Mouse (Mus musculus) liver, embryonic 11.5 days (tissue): ENCODE results near the gene Lcn6. TPM values are rescaled to one million over a fixed set of nuclear protein-coding genes. Genes with fewer than 3 reads are reported as not detected.
"Not testable (repeated sequence)": the region's sequence is repeated elsewhere in the genome, so short reads cannot be mapped to it uniquely, and the experiment has no call there.

Source experiments
- ATAC-seq: fragments of 200-750 bp; cut with Nextera tagmentation; replicated peaks from 2 replicates; pipeline ENCODE4 v1.8.0; 2017; ENCODE audit warnings: moderate number of reproducible peaks, mild to moderate bottlenecking, moderate TSS enrichment, moderate library complexity; ENCODE audit not compliant: low FRiP score
- DNase-seq: peaks from one replicate; pipeline ENCODE4 v3.0.0-alpha.2; 2017; ENCODE audit warnings: low spot score
- H3K27ac ChIP-seq: fragments of 300-500 bp; sonication (generic); 2 replicates; pipeline ENCODE4 v1.5.1; 2014; ENCODE audit warnings: mild to moderate bottlenecking, low read depth, low read length, control low read depth
- H3K27me3 ChIP-seq: fragments of 300-500 bp; sonication (generic); replicated peaks from 2 replicates; pipeline ENCODE4 v1.6.1; 2014; ENCODE audit warnings: low read length, mixed read lengths; ENCODE audit not compliant: control insufficient read depth, insufficient read depth
- H3K36me3 ChIP-seq: fragments of 300-500 bp; sonication (generic); 2 replicates; pipeline ENCODE4 v1.6.1; 2014; ENCODE audit warnings: mild to moderate bottlenecking, low read length, moderate library complexity, mixed read lengths; ENCODE audit not compliant: control insufficient read depth, insufficient read depth
- H3K4me1 ChIP-seq: fragments of 300-500 bp; sonication (generic); replicated peaks from 2 replicates; pipeline ENCODE4 v1.6.1; 2014; ENCODE audit warnings: low read length, mixed read lengths; ENCODE audit not compliant: control insufficient read depth, insufficient read depth
- H3K4me2 ChIP-seq: fragments of 300-500 bp; sonication (generic); 2 replicates; pipeline ENCODE4 v1.6.1; 2014; ENCODE audit warnings: mild to moderate bottlenecking, control low read depth, moderate library complexity
- H3K4me3 ChIP-seq: fragments of 300-500 bp; sonication (generic); 2 replicates; pipeline ENCODE4 v1.5.1; 2014; ENCODE audit warnings: low read depth, low read length, control low read depth
- H3K9ac ChIP-seq: fragments of 300-500 bp; sonication (generic); 2 replicates; pipeline ENCODE4 v1.6.1; 2014; ENCODE audit warnings: low read depth, low read length, control low read depth
- H3K9me3 ChIP-seq: fragments of 300-500 bp; sonication (generic); 2 replicates; pipeline ENCODE4 v1.6.1; 2016; ENCODE audit warnings: low read length, inconsistent platforms, mixed read lengths; ENCODE audit not compliant: control insufficient read depth
- WGBS: fragments of 180-500 bp; shearing (Covaris S2); extraction: QIAGEN DNeasy Blood & Tissue Kit; methylation state at CpG from one replicate; pipeline ENCODE4 v1.1.7; 2014; 5-methylcytosine and 5-hydroxymethylcytosine counted together
- polyA plus RNA-seq: library from polyadenylated mRNA; unstranded; fragments of >200 nt; fragmentation: Nextera tagmentation; extraction: Ambion mirVana; gene quantifications from 2 replicates; pipeline ENCODE4 v1.2.1, GENCODE M21; 2014

Lcn6 gene
- polyA plus RNA-seq, 1 experiment from 2014 or later, result not detected

GRCm38 (mm10) chr2:25686941-25687340 lies 10.4 kb downstream of the Lcn6 start:
- ATAC-seq, result no peak
- no peak overlapping the region for H3K4me3 ChIP-seq
- H3K36me3 ChIP-seq, result no peaks in the 10 kb centered on the region

GRCm38 (mm10) chr2:25694605-25695004 lies 18.0 kb downstream of the Lcn6 start:
- ATAC-seq, result no peak
- Histone ChIP-seq H3K4me2 (no peak overlapping the region), H3K4me3 (no peak overlapping the region), H3K36me3 (no peaks in the 10 kb centered on the region), H3K4me1 (no peaks in the 10 kb centered on the region), H3K27ac (no peak overlapping the region), H3K27me3 (no peaks in the 10 kb centered on the region), H3K9me3 (no peaks in the 10 kb centered on the region), H3K9ac (no peak overlapping the region)
- DNase-seq, result no peak

More at GRCm38 (mm10) chr2:25686941-25687340, 10.4 kb downstream of the Lcn6 start:
- no peaks in the 10 kb centered on the region for H3K4me1 ChIP-seq
- no peak overlapping the region for H3K4me2 ChIP-seq
- DNase-seq, result no peak
- no peaks in the 10 kb centered on the region; the same call in 1 of the 2 replicates for H3K27me3 ChIP-seq
- H3K9me3 ChIP-seq, result no peaks in the 10 kb centered on the region
- WGBS, result 66% methylated on average over 4 of the region's 4 CpGs
- H3K9ac ChIP-seq, result no peak overlapping the region
- H3K27ac ChIP-seq, result no peak overlapping the region

GRCm38 (mm10) chr2:25696951-25697350 lies 20.4 kb downstream of the Lcn6 start:
- Histone ChIP-seq H3K4me1 (no peaks in the 10 kb centered on the region), H3K36me3 (no peaks in the 10 kb centered on the region), H3K9ac (no peak overlapping the region), H3K4me2 (no peak overlapping the region), H3K27ac (no peak overlapping the region), H3K4me3 (no peak overlapping the region), H3K9me3 (no peaks in the 10 kb centered on the region), H3K27me3 (no peaks in the 10 kb centered on the region)
- DNase-seq (no peak), ATAC-seq (no peak)
- WGBS, result 60% methylated on average over 4 of the region's 4 CpGs

GRCm38 (mm10) chr2:25698696-25699095 lies 22.1 kb downstream of the Lcn6 start:
- H3K4me2 ChIP-seq, result no peak overlapping the region
- no peak for DNase-seq
- 75% methylated on average over 2 of the region's 2 CpGs for WGBS
- no peaks in the 10 kb centered on the region for H3K4me1 ChIP-seq
- no peak overlapping the region for H3K9ac ChIP-seq
- H3K4me3 ChIP-seq, result no peak overlapping the region
- no peak overlapping the region for H3K27ac ChIP-seq
- H3K9me3 ChIP-seq, result no peaks in the 10 kb centered on the region
- no peaks in the 10 kb centered on the region for H3K27me3 ChIP-seq
- ATAC-seq, result no peak
- H3K36me3 ChIP-seq, result no peaks in the 10 kb centered on the region

GRCm38 (mm10) chr2:25699743-25700142 lies 23.2 kb downstream of the Lcn6 start, which contains the start of gene Obp2a:
Obp2a (plus strand) TSS chr2:25700043.
- not testable (repeated sequence) for H3K27ac ChIP-seq, H3K9me3 ChIP-seq, H3K27me3 ChIP-seq, H3K4me3 ChIP-seq, H3K36me3 ChIP-seq, DNase-seq, H3K4me1 ChIP-seq, H3K4me2 ChIP-seq, H3K9ac ChIP-seq, ATAC-seq
- WGBS, result 76% methylated on average over 3 of the region's 3 CpGs

GRCm38 (mm10) chr2:25701001-25701400 lies 24.4 kb downstream of the Lcn6 start:
- no peak overlapping the region for H3K4me2 ChIP-seq
- H3K36me3 ChIP-seq, result no peaks in the 10 kb centered on the region
- no peaks in the 10 kb centered on the region for H3K9me3 ChIP-seq
- ATAC-seq (no peak), DNase-seq (no peak)
- no peak overlapping the region for H3K4me3 ChIP-seq
- H3K9ac ChIP-seq, result no peak overlapping the region
- H3K27ac ChIP-seq, result no peak overlapping the region
- 61% methylated on average over 5 of the region's 5 CpGs for WGBS
- H3K27me3 ChIP-seq, result no peaks in the 10 kb centered on the region
- no peaks in the 10 kb centered on the region for H3K4me1 ChIP-seq

- Histone ChIP-seq H3K36me3 (no peaks in the 10 kb centered on the region), H3K4me1 (no peaks in the 10 kb centered on the region), H3K4me3 (no peak overlapping the region), H3K9ac (no peak overlapping the region), H3K9me3 (no peaks in the 10 kb centered on the region), H3K27me3 (no peaks in the 10 kb centered on the region; the same call in 1 of the 2 replicates), H3K27ac (no peak overlapping the region), H3K4me2 (no peak overlapping the region)
- WGBS, result 79% methylated on average over 4 of the region's 4 CpGs
- DNase-seq, result no peak
- ATAC-seq, result no peak
Observed at GRCm38 (mm10) chr2:25703706-25704105, 27.1 kb downstream of the Lcn6 start.

- DNase-seq, result peak; percentile 76
- Histone ChIP-seq H3K36me3 (no peaks in the 10 kb centered on the region), H3K27me3 (no peaks in the 10 kb centered on the region; the same call in 1 of the 2 replicates), H3K27ac (no peak within 1 kb of the TSS; the same call in 1 of the 2 replicates), H3K9ac (peak within 1 kb of the TSS; percentile 60), H3K9me3 (no peaks in the 10 kb centered on the region), H3K4me1 (no peaks in the 10 kb centered on the region), H3K4me3 (peak within 1 kb of the TSS; percentile 65), H3K4me2 (peak within 1 kb of the TSS; percentile 82)
- WGBS, result under 1% methylated on average over 78 of the region's 78 CpGs
- ATAC-seq, result peak; percentile 81
Observed at GRCm38 (mm10) chr2:25706643-25707481, 30.3 kb downstream of the Lcn6 start, which contains the start of gene Bmyc. Bmyc (plus strand) TSS chr2:25706739.

- ATAC-seq (no peak), DNase-seq (no peak)
- no peaks in the 10 kb centered on the region; the same call in 1 of the 2 replicates for H3K27me3 ChIP-seq
- no peaks in the 10 kb centered on the region for H3K4me1 ChIP-seq
- no peaks in the 10 kb centered on the region for H3K36me3 ChIP-seq
- H3K4me3 ChIP-seq, result no peak overlapping the region
- H3K9me3 ChIP-seq, result no peaks in the 10 kb centered on the region
- H3K4me2 ChIP-seq, result no peak overlapping the region
- H3K9ac ChIP-seq, result no peak overlapping the region
- WGBS, result 63% methylated on average over 2 of the region's 2 CpGs
- no peak overlapping the region for H3K27ac ChIP-seq
Observed at GRCm38 (mm10) chr2:25708121-25708520, 31.5 kb downstream of the Lcn6 start.
